Mouse (Mus musculus) T-helper 17 cell (primary cell): ENCODE data around the gene Lyrm4.

Experiments
- in situ Hi-C, 2 experiments: fragments of 300-600 bp; cut with MboI, MseI; formaldehyde crosslinking; loops; 1 replicate in 1 of 2; 2 replicates in 1 of 2; pipeline ENCODE4 v1.15.1; 2025; ENCODE audit warnings: high pct_unique_total_duplicates in 2 of 2

The Lyrm4 gene

DNA sequence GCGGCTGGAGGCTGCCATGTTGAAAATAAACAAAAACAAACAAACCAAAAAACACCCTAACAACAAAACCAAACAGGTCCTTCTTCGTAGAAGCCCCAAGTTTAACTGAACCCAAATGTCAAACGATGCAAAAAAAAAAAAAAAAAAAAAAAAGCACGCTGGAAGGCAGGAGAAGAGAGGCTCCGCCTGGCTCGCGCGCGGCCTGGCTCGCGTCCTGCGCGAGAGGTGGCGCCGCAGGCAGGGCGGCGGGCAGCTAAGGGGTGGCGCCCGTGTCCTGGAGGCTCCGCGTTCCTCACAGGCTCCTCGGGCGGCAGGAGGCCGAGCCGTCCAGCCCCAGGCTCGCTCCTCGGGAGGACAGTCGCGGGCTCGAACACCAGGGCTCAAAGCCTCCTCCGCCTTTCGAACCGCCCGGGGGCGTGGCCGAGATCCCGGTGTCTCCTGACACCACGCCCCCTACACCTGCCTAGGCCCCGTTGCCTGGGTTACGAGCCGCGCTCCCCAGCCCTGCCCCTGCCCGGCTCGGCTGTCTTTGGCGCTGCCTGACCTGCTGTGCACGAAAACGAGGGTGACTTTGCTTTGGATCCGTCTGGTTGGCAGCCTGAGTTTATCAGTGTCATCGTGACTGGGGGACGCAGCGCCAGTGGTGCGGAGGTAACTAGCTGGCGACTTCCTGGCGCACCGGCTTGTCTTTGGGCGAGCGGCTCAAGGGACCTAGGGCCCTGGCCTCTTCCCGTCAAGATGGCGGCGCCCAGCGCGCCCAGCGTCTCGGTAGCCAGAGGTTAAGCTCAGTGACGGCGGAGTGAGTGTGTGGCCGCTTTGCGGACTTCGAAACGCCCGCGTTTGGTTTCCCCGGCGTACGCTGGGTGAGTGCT is at the start of gene Lyrm4, which contains the start of gene Fars2:
Gene Lyrm4, minus strand, starts transcription at position 384 of the 872 bp plus-strand sequence.
Gene Fars2, plus strand, starts transcription at position 270 of the 872 bp plus-strand sequence.
- in situ Hi-C loops, result no loop called here

DNA sequence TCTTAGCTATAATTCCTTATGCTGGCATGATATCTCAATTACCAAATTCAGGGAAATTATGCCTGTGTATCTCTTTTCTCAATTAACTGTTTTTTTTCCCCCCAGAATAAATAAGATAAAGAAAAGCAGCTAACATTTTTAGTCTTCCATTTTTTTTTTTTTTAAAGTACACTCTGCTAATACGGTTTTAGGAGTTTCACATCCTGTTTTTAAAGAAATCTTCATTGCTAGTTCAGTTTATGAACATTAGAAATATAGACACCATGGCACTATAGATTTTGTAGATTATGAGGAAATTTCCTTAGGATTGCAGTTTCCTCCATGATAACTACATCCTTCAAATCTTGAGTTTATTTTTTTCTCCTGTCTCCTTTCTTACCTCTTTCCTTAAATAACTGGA is 46.6 kb upstream of the Lyrm4 start:
- in situ Hi-C loops, result no loop called here

DNA sequence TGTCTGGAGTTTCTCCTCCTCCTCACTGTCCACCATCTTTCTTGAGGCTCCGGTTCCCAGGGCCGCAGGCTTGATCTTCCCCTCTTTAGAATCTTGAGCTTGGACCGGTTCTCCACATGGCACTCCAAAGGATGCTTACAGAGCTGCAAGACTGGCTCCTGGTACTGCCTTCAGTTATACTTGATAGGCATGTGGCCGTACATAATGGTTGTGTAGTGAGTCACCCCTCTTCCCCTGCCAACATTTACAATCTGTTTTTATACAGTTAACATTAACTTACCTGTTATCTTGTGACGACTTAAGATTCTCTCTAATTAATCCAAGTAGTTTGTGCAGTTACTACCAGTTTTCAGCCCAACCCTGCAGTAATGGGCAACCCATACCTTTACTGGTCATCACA is 46.1 kb upstream of the Lyrm4 start:
- in situ Hi-C loops, result no loop called here

DNA sequence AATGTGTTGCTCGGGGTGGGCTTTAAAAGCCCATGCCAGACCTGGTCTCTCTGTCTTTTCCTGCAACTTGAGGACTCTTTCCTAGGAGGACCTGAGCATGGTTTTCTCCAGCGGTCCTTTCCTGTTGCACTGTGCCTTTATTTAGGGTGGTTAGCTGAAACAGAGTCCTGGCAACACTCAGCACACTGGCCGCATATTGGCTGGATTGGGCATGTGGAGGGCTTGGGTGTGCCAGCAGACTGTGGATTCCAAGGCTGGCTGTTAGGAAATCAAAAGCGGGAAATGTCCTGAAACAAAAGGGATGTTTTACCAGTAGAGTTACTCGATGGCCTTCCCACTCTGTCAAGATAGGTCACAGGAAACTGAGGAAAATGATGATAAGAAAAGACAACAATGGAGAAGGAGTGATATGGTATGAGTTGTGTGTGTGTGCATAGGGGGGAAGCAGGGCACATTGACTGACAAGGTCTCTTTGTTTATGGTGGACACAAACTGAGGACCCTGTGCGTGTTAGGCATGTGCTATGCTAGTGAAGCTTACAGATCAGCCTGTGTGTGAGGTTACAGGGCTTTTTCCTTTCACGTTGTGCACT is 39.1 kb upstream of the Lyrm4 start:
- in situ Hi-C loops, result no loop called here

DNA sequence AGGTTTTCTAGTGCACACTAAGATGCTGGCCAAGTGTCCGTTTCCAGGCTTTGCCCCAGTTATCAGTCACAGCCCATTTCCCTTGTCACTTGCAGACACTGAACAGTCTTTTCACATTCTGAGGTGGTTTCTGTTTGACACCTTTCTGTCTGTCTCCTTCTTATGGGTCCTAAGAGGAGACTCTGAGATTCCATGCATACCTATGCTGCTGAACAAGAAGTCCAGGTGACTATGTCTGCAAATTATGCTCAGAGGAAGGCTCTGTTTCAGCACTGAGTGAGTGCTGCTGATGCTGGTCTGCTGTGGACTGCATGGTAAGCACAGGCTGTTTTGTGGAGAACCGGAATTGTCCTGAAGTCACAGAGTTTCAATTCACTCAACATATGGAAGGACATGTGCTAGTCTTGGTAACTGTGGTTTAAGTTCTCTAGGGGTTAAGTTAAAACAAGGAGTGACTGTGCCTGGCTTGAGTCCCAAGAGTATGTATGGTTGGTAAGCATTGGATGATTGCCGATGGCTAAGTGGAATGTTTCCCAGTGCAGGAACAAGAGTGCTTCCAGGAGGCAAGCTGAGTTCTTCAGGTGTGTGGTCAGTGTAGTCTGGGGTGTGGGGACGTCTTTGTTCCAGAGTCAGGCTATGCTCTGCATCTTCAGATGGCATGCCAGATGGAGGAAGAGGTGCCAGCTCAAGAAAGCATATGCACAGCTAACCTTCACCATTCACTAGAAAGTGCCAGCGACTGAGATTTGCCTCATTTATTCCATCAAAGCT is 35.6 kb upstream of the Lyrm4 start:
- in situ Hi-C loops, result no loop called here

DNA sequence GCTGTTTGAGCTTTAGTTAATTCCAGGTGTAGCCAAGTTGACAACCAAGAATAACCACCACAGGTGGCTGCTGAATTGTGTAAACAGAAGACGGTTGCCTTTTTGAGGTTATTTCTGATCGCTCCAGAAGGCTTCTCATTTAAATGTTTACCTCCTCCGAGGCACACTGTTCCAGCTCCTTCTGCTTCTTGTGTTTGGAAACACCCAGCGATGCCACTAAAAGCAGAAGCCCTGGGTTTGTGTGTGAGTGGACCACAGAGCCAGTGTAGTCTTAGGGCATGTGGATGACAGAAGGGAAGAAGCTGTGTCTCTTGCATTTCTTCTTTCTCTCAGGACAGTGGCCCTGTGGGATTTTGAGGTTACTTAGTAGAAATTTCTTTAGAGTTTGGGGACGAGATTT is 32.9 kb upstream of the Lyrm4 start:
- in situ Hi-C loops, result no loop called here

DNA sequence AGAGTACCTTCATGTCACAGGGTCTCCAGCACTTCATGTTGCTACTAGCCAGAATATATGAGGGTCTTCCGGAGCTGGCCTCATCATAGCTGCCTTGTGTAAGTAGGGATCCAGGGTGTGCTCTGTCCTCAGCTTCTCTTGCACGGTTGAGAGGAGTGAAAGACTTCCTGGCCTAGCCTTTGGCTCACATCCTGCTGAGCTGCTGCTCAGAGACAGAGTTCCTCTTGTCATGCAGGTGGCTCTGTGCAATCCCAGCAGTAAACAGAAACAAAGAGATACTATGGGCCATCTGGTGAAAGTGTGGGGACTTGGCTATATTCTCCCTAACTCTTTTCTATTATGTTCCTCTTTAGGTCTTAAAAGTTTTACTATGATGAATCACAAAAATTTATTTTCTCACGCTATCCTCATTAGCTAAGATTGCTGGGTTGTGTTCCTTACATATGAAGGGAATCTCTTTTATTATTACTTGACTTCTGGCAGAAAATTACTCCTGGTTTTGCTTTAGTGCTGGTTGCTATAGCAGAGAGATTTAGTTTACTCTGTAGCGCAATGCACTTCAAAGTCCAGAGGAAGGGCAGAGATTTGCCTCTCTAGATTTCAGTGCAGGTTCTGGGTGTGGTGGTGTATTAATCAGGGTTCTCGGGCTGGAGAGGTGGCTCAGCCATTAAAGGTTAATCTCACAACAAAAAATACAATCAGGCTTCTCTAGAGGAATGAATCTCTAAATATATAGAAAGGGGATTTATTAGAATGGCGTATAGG is 32.0 kb upstream of the Lyrm4 start:
- in situ Hi-C loops, result no loop called here

DNA sequence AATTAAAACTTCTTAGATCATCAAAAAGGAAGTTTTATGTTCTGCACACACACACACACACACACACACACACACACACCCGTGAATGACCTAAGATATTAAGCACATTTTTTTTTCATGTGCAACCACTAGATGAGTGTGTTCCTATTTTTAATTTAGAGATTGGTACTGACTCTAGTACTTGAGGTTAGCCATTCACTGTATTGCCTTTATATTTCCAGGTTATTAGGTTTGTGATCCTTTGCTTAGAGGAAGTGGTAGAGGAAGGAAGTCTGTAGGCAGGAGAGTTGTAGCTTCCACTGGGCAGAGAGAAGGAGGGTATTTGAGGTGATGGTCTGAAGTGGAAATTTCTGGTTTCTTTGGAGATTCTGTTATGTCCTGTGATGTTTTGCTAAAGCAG is 28.3 kb upstream of the Lyrm4 start:
- in situ Hi-C loops, result no loop called here

DNA sequence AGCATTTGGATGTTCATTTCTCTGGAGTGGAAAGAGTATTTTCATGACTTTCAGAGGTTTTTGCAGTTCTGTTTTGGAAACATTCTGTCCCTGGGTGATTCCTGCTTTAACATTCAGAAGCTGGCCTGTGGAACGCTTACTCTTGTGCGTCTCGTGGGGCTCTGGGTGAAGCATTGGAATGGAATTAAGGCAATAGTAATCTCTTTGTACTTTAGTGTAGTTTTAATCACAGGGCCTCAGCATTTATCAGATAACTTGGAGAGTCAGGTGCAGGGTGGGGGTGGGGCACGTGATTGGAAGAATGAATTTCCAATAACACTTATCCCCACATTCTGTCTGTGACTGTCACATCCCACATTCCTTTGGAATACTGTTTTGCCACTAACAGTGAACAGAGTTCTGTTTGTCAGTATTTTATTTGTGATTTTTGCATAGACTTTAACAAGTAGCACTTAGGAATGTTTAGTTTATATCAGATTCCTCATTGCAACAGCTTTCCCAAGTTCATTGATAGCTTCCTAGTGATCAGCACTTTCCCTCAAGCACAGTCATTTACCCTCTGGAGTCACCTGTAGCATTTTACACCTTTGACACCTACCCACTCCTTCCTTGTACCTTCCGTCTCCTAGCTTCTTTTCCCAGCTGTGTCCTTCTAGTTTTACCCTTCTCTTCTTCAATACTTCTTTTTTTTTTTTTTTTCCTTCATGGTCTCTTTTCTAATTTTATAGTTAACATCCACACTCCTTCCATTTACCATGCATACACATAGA is 23.1 kb upstream of the Lyrm4 start:
- in situ Hi-C loops, result no loop called here

DNA sequence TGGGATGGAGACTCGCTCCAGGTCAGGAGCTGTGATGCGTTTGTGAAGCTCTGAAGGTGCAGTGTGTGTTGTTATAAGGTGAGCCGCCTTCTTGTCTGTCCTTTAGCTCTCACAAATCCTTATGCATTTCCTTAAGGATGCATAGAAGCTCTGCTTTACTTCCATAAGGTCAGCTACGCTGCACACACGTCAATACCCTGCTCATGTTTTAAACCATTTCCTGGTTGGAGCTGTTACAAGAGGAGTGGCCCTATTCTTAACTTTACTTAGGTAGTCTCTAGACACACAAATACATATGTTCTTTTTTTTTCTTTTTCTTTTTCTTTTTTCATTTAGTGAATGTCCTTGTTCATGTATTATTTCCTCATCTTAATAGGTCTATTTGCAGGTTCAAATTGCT is 22.4 kb upstream of the Lyrm4 start:
- in situ Hi-C loops, result no loop called here

DNA sequence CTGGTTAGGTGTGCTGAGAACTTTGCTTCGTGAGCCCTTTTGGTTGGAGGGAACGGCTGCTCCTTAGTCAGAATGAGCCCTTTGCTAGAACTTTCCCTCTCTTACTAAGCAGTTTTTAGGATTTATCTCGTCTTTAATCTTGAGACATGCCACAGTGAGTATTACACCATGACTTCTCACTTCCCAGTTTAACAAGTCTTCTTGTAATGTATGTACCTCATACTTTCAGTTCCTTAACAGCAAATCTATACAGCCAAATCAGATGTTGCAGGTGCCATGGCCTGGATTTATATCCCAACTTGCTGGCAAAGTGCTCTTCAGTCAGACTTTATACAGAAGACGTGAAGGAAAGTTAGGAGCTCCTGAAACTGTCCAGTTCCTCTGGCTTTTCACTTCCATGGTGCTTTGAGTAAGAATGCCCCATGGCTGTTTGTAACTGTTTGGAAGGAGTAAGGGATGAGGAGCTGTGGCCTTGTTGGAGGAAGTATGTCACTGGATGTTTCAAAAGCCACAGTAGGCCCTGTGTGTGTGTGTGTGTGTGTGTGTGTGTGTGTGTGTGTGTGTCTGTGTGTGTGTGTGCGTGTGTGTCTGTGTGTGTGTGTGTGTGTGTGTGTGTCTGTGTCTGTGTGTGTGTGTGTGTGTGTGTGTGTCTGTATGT is 14.8 kb upstream of the Lyrm4 start:
- in situ Hi-C loops, result no loop called here

DNA sequence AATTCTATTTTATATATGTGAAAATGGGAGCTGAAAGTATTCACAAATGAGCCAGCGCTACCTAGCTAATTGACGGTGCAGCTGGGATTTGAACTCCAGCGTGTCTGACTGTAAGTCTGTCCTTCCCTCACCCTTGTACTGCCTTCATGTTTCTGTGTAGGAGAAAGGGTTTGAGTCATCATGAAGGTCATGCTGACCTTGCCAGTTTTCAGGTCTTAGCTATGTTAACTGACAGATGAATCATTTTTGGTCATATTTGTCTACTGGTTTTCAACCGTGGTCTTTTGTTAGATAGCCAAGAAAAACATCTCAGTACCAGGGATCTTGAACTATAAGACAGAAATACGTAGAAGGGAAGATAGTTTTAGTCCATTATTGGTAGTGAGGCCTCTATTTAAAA is 14.1 kb upstream of the Lyrm4 start:
- in situ Hi-C loops, result no loop called here

DNA sequence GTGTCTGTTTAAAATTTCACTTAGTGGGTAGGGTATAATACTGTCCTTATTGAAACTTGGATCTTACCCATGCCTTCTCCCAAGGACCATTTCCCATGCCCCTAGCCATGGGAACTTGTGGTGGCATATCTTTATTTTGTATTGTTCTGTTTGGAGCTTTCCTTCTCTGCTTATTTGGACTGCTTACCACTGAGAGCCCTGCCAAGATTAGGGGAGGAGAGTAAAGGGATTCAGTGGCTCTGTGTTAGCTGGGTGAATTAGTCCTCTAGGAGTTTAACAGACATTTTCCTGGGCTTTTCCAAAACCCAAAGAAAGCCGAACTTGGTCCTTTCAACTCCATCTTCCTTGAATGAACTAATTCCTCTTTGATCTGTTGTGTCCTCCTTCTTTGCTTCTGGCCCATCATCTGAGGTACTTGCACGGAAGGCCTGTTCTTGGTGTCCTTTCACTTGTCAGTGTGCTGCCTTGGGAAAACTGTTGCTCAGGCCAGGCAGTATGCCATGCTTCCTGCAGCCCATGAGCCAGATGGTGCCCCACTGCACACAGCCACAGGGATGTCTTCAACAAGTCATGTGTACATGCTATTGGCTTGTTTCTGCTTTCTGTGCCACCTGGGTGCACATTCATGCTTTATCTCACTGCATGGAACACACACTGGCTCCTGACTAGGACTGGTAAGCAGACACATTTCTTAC is 12.2 kb upstream of the Lyrm4 start:
- in situ Hi-C loops, result loop anchor here in 1 of 2 experiments (10.0 kb wide), 1 partner anchor 1885 kb away; no protein-coding TSS in a partner anchor

DNA sequence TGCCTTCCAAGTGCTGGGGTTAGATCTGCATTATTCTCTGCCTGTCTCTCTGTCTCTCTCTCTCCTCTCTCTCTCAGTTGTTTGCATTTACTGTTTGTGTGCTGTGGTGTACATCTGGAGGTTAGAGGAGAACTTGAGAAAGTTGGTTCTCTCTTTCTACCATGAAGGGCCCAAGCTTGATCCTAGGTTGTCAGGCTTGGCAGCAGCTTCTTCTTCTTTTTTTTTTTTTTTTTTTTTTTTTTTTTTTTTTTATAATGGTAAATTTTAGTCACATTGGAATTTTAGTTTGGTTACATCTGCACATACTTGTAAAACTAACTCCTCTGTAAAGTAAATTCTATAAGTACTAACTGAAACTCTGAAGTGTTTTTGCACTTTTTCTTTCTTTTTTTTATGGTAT is 3.3 kb upstream of the Lyrm4 start:
- in situ Hi-C loops, result loop anchor here in 1 of 2 experiments (10.0 kb wide), 1 partner anchor 1894 kb away; no protein-coding TSS in a partner anchor

DNA sequence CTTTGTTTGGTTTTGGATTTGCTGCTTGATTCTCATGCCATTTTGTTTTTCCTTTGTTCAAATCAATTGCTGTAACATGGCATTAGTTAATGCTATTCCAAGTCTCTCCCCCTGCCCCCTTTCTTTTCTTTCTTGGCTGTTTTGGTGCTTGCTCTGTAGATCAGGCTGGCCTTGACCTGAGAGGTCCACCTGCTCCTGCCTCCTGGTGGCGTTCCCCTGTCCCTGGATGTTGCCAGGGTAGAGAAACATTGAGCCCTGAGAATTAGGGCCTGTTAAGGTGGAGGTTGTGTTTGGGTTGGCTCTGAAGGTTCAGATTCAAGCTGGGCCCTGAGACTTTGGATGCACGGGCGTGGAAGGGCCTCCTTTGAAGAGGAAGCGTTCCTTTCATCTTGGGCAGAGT is 2.4 kb upstream of the Lyrm4 start:
- in situ Hi-C loops, result loop anchor here in 1 of 2 experiments (10.0 kb wide), 1 partner anchor 1895 kb away; no protein-coding TSS in a partner anchor

DNA sequence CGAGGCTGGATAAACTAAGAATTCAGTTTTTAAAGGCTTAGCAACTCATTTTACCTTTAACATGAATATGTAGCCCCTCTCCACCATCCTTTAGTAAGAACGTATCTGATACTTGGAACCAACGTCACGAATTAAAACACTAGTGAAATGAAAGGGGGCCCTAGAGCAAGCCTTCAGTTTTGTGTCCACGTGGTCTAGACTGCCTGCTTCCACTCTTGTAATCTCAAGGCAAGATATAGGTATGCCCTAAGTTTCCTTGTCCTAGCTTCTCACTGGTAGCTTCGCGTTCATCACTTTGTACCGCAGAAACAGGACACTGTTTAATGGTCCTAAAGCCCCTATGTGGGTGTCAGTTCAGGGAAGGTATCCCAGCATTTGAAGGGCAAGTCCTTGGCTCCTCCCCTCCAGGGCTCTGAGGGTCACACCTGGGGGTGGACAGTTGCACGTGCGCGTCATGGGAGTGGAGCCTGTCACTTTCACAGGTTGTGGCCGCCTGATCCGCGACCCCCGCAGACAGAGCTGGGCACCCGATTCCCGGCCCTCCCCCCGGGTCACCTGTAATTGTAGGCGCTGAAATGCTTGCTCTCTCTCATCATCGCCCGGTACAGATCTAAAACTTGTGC is 695 bp downstream of the Lyrm4 start:
- in situ Hi-C loops, result no loop called here

DNA sequence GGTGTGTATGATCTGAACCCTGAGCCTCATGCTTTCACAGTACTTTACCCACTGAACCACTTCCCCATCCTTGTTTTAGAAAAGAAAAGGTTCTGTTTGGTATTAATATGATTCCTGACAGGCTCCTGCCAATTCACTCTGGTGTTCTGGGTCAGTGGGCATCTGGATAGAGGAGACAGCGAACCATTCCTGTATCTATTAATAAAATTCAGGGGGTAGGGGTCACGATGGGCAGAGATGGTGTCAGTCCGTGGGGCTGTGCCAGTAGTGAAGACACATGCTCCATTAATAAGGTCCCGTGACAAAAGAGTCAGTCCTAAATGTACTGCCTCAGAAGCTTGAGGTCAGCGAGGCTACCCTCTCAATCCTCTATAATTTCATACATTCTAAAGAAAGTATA is 4.1 kb downstream of the Lyrm4 start:
- in situ Hi-C loops, result no loop called here

DNA sequence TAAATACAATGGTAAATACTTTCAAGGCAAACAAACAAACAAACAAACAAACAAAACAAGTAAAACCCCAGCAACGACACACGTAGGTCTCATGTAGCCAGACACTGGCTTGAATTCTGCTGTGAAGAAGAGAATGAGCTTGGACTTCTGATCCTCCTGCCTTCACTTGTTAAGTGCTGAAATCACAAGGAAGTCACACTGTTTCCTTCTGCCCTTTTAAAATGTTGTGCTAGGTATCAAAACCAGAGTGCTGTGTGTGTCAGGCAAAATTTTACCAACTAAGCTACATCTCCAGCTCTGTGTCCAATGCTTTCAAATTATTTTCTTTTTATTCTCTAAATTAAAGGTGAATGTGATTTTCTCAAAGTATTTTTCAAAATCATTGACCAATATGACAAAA is 6.0 kb downstream of the Lyrm4 start:
- in situ Hi-C loops, result no loop called here

DNA sequence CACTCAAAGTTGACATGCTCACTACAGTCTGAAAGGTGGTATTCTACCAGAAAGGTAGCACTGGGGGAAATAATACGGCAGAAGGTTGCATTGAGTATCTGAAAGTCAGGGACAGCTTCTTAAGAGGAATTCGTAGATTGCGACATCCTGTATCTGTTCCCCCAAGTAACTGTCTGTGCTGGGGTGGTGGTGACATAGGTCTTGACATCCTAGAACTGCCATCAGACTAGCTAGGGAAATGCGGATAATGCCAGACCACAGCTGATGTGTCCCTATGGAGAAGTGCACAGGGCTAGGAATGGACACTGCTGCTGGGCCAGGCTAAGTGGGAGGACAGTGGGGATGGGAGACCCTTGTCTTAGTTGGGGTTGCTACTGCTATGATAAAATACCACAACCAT is 8.8 kb downstream of the Lyrm4 start:
- in situ Hi-C loops, result no loop called here
